Mouse (Mus musculus) heart, embryonic 14.5 days (tissue): ENCODE results near the gene Ptpra. TPM values are rescaled to one million over a fixed set of nuclear protein-coding genes. Genes with fewer than 3 reads are reported as not detected.
"Not testable (repeated sequence)": the region's sequence is repeated elsewhere in the genome, so short reads cannot be mapped to it uniquely, and the experiment has no call there.

ENCODE experiments used
- ATAC-seq: fragments of 200-750 bp; cut with Nextera tagmentation; 2 replicates; pipeline ENCODE4 v1.8.0; 2017; ENCODE audit warnings: low read depth, moderate TSS enrichment; ENCODE audit not compliant: insufficient number of reproducible peaks, insufficient read depth, low FRiP score
- H3K27ac ChIP-seq, 2 experiments: fragments of 200-500 bp in 1 of 2; fragments of 300-500 bp in 1 of 2; sonication (generic) in 1 of 2; replicated peaks in 1 of 2; 2 replicates each; pipeline ENCODE4 v1.5.1; 2012 to 2014; ENCODE audit warnings: low read depth in 2 of 2, low read length in 2 of 2, control low read depth in 1 of 2, mild to moderate bottlenecking in 1 of 2, mixed read lengths in 1 of 2; ENCODE audit not compliant: control insufficient read depth in 1 of 2, insufficient read depth in 1 of 2
- H3K27me3 ChIP-seq: fragments of 300-500 bp; sonication (generic); 2 replicates; pipeline ENCODE4 v1.6.1; 2014; ENCODE audit warnings: mild to moderate bottlenecking, low read length, control low read depth; ENCODE audit not compliant: control insufficient read depth, insufficient read depth
- H3K36me3 ChIP-seq: fragments of 300-500 bp; sonication (generic); 2 replicates; pipeline ENCODE4 v1.6.1; 2014; ENCODE audit warnings: mild to moderate bottlenecking, control low read depth, low read length, mixed read lengths; ENCODE audit not compliant: control insufficient read depth, insufficient read depth
- H3K4me1 ChIP-seq, 2 experiments: fragments of 200-500 bp in 1 of 2; fragments of 300-500 bp in 1 of 2; sonication (generic) in 1 of 2; 2 replicates each; pipeline ENCODE4 v1.6.1; 2012 to 2014; ENCODE audit warnings: low read length in 2 of 2, control low read depth in 1 of 2, mixed read lengths in 1 of 2; ENCODE audit not compliant: control insufficient read depth in 2 of 2, insufficient read depth in 2 of 2
- H3K4me2 ChIP-seq: fragments of 300-500 bp; sonication (generic); 2 replicates; pipeline ENCODE4 v1.6.1; 2014; ENCODE audit warnings: mild to moderate bottlenecking, low read length
- H3K4me3 ChIP-seq, 2 experiments: fragments of 200-500 bp in 1 of 2; fragments of 300-500 bp in 1 of 2; sonication (generic) in 1 of 2; 2 replicates each; pipeline ENCODE4 v1.5.1; 2012 to 2014; ENCODE audit warnings: low read length in 2 of 2, mild to moderate bottlenecking in 2 of 2, control low read depth in 1 of 2, low read depth in 1 of 2, moderate library complexity in 1 of 2; ENCODE audit not compliant: control insufficient read depth in 1 of 2, insufficient read depth in 1 of 2
- H3K9ac ChIP-seq: fragments of 300-500 bp; sonication (generic); 2 replicates; pipeline ENCODE4 v1.6.1; 2014; ENCODE audit warnings: mild to moderate bottlenecking, low read length
- H3K9me3 ChIP-seq: fragments of 300-500 bp; sonication (generic); 2 replicates; pipeline ENCODE4 v1.6.1; 2016; ENCODE audit warnings: low read length, control low read depth; ENCODE audit not compliant: control insufficient read depth
- WGBS: fragments of 180-500 bp; shearing (Covaris S2); extraction: QIAGEN DNeasy Blood & Tissue Kit; methylation state at CpG from one replicate; pipeline ENCODE4 v1.1.7; 2014; 5-methylcytosine and 5-hydroxymethylcytosine counted together
- polyA plus RNA-seq: library from polyadenylated mRNA; unstranded; fragments of >200 nt; fragmentation: Nextera tagmentation; extraction: Ambion mirVana; gene quantifications from 2 replicates; pipeline ENCODE4 v1.2.1, GENCODE M21; 2014

The Ptpra gene
- polyA plus RNA-seq, 1 experiment from 2014 or later, result 88.5 TPM

- Histone ChIP-seq H3K4me3 (peak overlapping the region; percentile 33 to 40), H3K4me2 (peak overlapping the region; percentile 74), H3K4me1 (peaks cover 4 to 21% of the 10 kb centered on the region in 2 experiments; a peak in 3 of 4 replicates), H3K9ac (peak overlapping the region; percentile 57), H3K27me3 (peaks cover 71% of the 10 kb centered on the region)
- H3K27ac ChIP-seq, H3K36me3 ChIP-seq, ATAC-seq, H3K9me3 ChIP-seq: not testable (repeated sequence)
- WGBS, result 2% methylated on average over 27 of the region's 32 CpGs
These were observed 126.5 kb downstream of the Ptpra start for GRCm38 (mm10) chr2:130576564-130576963.

DNA sequence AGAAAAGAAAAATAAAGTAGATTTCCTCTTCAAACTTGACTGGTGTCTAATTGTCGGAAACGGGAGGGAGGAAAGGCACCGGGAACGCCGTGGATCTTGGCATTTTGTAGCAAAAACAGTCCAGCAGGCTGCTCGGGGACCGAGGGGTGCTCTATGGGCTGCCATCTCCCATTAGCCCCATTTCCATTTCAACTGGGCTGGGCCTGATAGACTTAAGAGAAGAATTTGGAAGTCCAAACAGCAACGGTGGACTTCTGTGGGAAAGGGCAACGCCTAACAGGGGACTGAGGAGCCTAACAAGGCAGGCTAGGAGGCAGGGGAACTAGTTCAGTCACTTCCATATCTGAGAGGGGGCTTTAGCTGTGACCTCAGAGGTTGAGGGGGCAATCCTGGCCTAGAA, 126.9 kb downstream of the Ptpra start:
- H3K36me3 ChIP-seq, result no peaks in the 10 kb centered on the region
- H3K9ac ChIP-seq, result peak overlapping the region; percentile 57; the same call in 1 of the 2 replicates
- ATAC-seq, result no peak
- H3K27ac ChIP-seq, result no peak overlapping the region
- peak overlapping the region; percentile 74 for H3K4me2 ChIP-seq
- H3K9me3 ChIP-seq, result peaks cover 5% of the 10 kb centered on the region; the same call in 1 of the 2 replicates
- peaks cover 4 to 21% of the 10 kb centered on the region in 2 experiments; a peak in 3 of 4 replicates for H3K4me1 ChIP-seq
- H3K27me3 ChIP-seq, result peaks cover 75% of the 10 kb centered on the region
- peak overlapping the region; percentile 33 to 40; a peak in 3 of 4 replicates for H3K4me3 ChIP-seq
- WGBS, result 6% methylated on average over 9 of the region's 9 CpGs

- H3K9ac ChIP-seq, result no peak overlapping the region
- peaks cover 5% of the 10 kb centered on the region; the same call in 1 of the 2 replicates for H3K9me3 ChIP-seq
- H3K27ac ChIP-seq, result no peak overlapping the region
- no peak for ATAC-seq
- WGBS, result 6% methylated on average over 12 of the region's 12 CpGs
- H3K4me2 ChIP-seq, result no peak overlapping the region
- H3K4me3 ChIP-seq, result no peak overlapping the region; a peak in 1 of 4 replicates
- H3K27me3 ChIP-seq, result peaks cover 81% of the 10 kb centered on the region
- peaks cover 4 to 21% of the 10 kb centered on the region in 2 experiments; a peak in 3 of 4 replicates for H3K4me1 ChIP-seq
- H3K36me3 ChIP-seq, result no peaks in the 10 kb centered on the region
These were observed 127.6 kb downstream of the Ptpra start for GRCm38 (mm10) chr2:130577632-130578031.

GRCm38 (mm10) chr2:130578148-130578547, 128.1 kb downstream of the Ptpra start:
- no peak overlapping the region for H3K27ac ChIP-seq
- no peak overlapping the region for H3K4me3 ChIP-seq
- H3K9ac ChIP-seq, result no peak overlapping the region
- peaks cover 5% of the 10 kb centered on the region; the same call in 1 of the 2 replicates for H3K9me3 ChIP-seq
- H3K36me3 ChIP-seq, result no peaks in the 10 kb centered on the region
- no peak for ATAC-seq
- H3K4me1 ChIP-seq, result peaks cover 5 to 21% of the 10 kb centered on the region in 2 experiments; a peak in 3 of 4 replicates
- peaks cover 81% of the 10 kb centered on the region for H3K27me3 ChIP-seq
- 11% methylated on average over 11 of the region's 11 CpGs for WGBS
- H3K4me2 ChIP-seq, result no peak overlapping the region

- Histone ChIP-seq H3K9ac (no peak overlapping the region), H3K27me3 (peaks cover 81% of the 10 kb centered on the region), H3K36me3 (no peaks in the 10 kb centered on the region), H3K27ac (no peak overlapping the region), H3K4me2 (peak overlapping the region; percentile 70; the same call in 1 of the 2 replicates), H3K4me3 (no peak overlapping the region; a peak in 1 of 4 replicates), H3K9me3 (peaks cover 5% of the 10 kb centered on the region; the same call in 1 of the 2 replicates), H3K4me1 (peaks cover 9 to 28% of the 10 kb centered on the region in 2 experiments; a peak in 3 of 4 replicates)
- ATAC-seq, result no peak
- 11% methylated on average over 8 of the region's 8 CpGs for WGBS
These were observed 129.7 kb downstream of the Ptpra start for GRCm38 (mm10) chr2:130579791-130580190.

DNA sequence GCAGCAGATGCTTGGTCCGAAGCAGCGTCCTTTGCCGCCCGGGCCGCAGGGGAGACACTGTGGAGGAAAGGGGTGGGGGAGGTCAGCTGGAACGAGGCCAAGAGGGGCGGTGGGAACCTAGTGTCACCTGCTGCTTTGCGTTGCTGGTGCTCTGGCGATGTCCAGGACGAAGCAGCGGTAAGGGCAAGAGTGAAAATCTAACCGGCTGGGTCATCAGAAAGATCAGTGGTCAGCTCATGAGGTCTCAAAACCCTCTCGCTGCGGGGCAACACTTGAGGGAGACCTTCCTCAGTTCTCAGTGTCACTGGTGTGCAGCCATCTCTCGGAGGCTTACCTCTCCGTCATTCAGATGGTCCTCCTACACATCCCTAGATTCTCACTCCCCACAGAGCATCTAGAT, 131.1 kb downstream of the Ptpra start:
- H3K9me3 ChIP-seq, result peaks cover 5% of the 10 kb centered on the region; the same call in 1 of the 2 replicates
- H3K36me3 ChIP-seq, result no peaks in the 10 kb centered on the region
- peak overlapping the region; percentile 30 to 40; a peak in 2 of 4 replicates for H3K4me3 ChIP-seq
- no peak for ATAC-seq
- H3K4me2 ChIP-seq, result peak overlapping the region; percentile 70
- peaks cover 9 to 28% of the 10 kb centered on the region in 2 experiments; a peak in 3 of 4 replicates for H3K4me1 ChIP-seq
- 0 out of 2 replicates have a peak overlapping the region, but pooled peaks have one; percentile 55 for H3K9ac ChIP-seq
- no peak overlapping the region for H3K27ac ChIP-seq
- WGBS, result 4% methylated on average over 16 of the region's 16 CpGs
- H3K27me3 ChIP-seq, result peaks cover 70% of the 10 kb centered on the region

DNA sequence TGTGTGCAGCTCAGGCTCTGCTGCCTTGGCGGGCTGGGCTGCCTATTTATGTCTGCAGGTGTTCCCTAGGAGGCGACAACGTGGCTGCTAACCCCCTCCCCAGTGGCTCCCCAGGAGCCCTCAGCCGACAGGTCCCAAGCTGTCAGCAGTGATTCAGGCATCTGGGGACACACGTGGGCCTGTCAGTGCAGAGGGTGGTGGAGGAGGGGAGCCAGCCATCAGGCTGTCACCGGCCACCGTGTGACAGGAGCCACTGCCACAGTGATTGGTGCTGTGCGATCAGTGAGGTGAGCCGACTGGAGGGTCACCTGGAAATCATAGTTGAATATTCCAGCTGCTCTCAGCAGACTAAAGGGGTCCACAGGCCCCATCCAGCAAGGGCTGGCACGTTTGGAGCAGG, 132.5 kb downstream of the Ptpra start, which contains the start of gene Avp:
Avp (minus strand) TSS at position 3 of the 400 bp plus-strand sequence.
- Histone ChIP-seq H3K4me2 (no peak within 1 kb of the TSS), H3K9ac (no peak within 1 kb of the TSS), H3K4me1 (peaks cover 7 to 20% of the 10 kb centered on the region in 2 experiments; a peak in 3 of 4 replicates), H3K4me3 (no peak within 1 kb of the TSS), H3K36me3 (no peaks in the 10 kb centered on the region), H3K9me3 (peaks cover 5% of the 10 kb centered on the region; the same call in 1 of the 2 replicates), H3K27ac (no peak within 1 kb of the TSS), H3K27me3 (peaks cover 56% of the 10 kb centered on the region)
- ATAC-seq, result no peak
- WGBS, result 23% methylated on average over 10 of the region's 10 CpGs
